Mouse (Mus musculus) hindbrain, postnatal 0 days (tissue): ENCODE data around the gene Kmt2c. TPM values are rescaled to one million over a fixed set of nuclear protein-coding genes. Genes with fewer than 3 reads are reported as not detected.
"Not testable (repeated sequence)": the region's sequence is repeated elsewhere in the genome, so short reads cannot be mapped to it uniquely, and the experiment has no call there.

Experiments
- ATAC-seq: fragments of 200-750 bp; cut with Nextera tagmentation; 2 replicates; pipeline ENCODE4 v1.8.0; 2017; ENCODE audit warnings: mild to moderate bottlenecking, moderate TSS enrichment, moderate library complexity
- DNase-seq: peaks from one replicate; pipeline ENCODE4 v3.0.0-alpha.2; 2015; ENCODE audit warnings: low spot score
- H3K27ac ChIP-seq: fragments of 300-500 bp; sonication (generic); 2 replicates; pipeline ENCODE4 v1.5.1; 2014; ENCODE audit warnings: mild to moderate bottlenecking
- H3K27me3 ChIP-seq: fragments of 300-500 bp; sonication (generic); 2 replicates; pipeline ENCODE4 v1.6.1; 2014; ENCODE audit warnings: low read length, mixed read lengths; ENCODE audit not compliant: insufficient read depth
- H3K36me3 ChIP-seq: fragments of 300-500 bp; sonication (generic); 2 replicates; pipeline ENCODE4 v1.6.1; 2014; ENCODE audit warnings: low read length, mixed read lengths; ENCODE audit not compliant: insufficient read depth
- H3K4me1 ChIP-seq: fragments of 300-500 bp; sonication (generic); 2 replicates; pipeline ENCODE4 v1.6.1; 2014; ENCODE audit warnings: antibody characterized with exemption, low read length, mixed read lengths; ENCODE audit not compliant: insufficient read depth
- H3K4me2 ChIP-seq: fragments of 300-500 bp; sonication (generic); 2 replicates; pipeline ENCODE4 v1.6.1; 2014; ENCODE audit warnings: low read depth, mild to moderate bottlenecking, low read length, moderate library complexity, mixed read lengths
- H3K4me3 ChIP-seq: fragments of 300-500 bp; sonication (generic); 2 replicates; pipeline ENCODE4 v1.5.1; 2014; ENCODE audit warnings: low read length
- H3K9ac ChIP-seq: fragments of 300-500 bp; sonication (generic); replicated peaks from 2 replicates; pipeline ENCODE4 v1.6.1; 2014; ENCODE audit warnings: mild to moderate bottlenecking, low read length, moderate library complexity, mixed read lengths
- H3K9me3 ChIP-seq: fragments of 300-500 bp; sonication (generic); 2 replicates; pipeline ENCODE4 v1.6.1; 2016; ENCODE audit warnings: low read length, mixed read lengths
- CTCF ChIP-seq: IDR thresholded peaks from 2 replicates; pipeline ENCODE4 v1.5.1; 2016; ENCODE audit warnings: antibody characterized with exemption, control low read depth, low read depth
- WGBS: fragments of 180-500 bp; shearing (Covaris S2); extraction: QIAGEN DNeasy Blood & Tissue Kit; methylation state at CpG from one replicate; pipeline ENCODE4 v1.1.7; 2014; 5-methylcytosine and 5-hydroxymethylcytosine counted together
- polyA plus RNA-seq: library from polyadenylated mRNA; unstranded; fragments of >200 nt; fragmentation: Nextera tagmentation; extraction: Ambion mirVana; gene quantifications from 2 replicates; pipeline ENCODE4 v1.2.1, GENCODE M21; 2015
- total RNA-seq: library from RNA; depleted of rRNA; stranded (reverse); fragments of >200 nt; gene quantifications from 2 replicates; pipeline ENCODE4 v1.2.3, GENCODE M21; 2014; rRNA removed

Gene Kmt2c
- total and polyA plus RNA-seq, 2 experiments from 2014 or later = 10.8 to 46.5 TPM

DNA sequence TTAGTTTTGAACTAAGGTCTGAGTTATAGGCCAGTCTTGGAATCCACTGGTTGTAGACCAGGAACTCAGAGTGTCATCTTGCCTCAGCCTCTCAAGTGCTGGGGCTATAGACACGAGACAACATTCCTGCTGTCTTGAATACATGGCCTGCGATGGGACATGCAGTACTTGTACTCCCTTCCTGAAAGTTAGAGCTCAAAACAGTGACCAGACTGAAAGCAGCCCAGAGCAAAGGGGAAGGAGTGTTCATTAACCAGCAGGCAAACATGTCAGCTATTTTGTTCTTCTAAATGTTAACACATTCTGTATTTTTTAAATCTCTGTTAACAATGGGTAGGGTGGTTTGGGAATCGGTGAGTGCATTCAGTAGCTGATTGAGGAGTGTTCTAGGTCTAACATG is 251.5 kb downstream of the Kmt2c start:
- peaks cover 20% of the 10 kb centered on the region for H3K36me3 ChIP-seq
- H3K4me3 ChIP-seq = no peak overlapping the region
- H3K27ac ChIP-seq = no peak overlapping the region
- H3K27me3 ChIP-seq = no peaks in the 10 kb centered on the region
- H3K9me3 ChIP-seq = no peaks in the 10 kb centered on the region
- TF ChIP-seq CTCF = no peak
- H3K4me1 ChIP-seq = no peaks in the 10 kb centered on the region
- no peak for DNase-seq
- H3K4me2 ChIP-seq = no peak overlapping the region
- 85% methylated on average over 3 of the region's 3 CpGs for WGBS
- ATAC-seq = no peak
- H3K9ac ChIP-seq = no peak overlapping the region

GRCm38 (mm10) chr5:25246473-25246865 is 252.1 kb downstream of the Kmt2c start:
- H3K9me3 ChIP-seq = no peaks in the 10 kb centered on the region
- H3K4me3 ChIP-seq = no peak overlapping the region
- peaks cover 15% of the 10 kb centered on the region for H3K36me3 ChIP-seq
- no peaks in the 10 kb centered on the region for H3K4me1 ChIP-seq
- no peaks in the 10 kb centered on the region for H3K27me3 ChIP-seq
- no peak overlapping the region for H3K9ac ChIP-seq
- ATAC-seq = no peak
- no peak for DNase-seq
- WGBS = 80% methylated on average over 1 of the region's 1 CpGs
- H3K27ac ChIP-seq = no peak overlapping the region
- no peak for TF ChIP-seq CTCF
- H3K4me2 ChIP-seq = no peak overlapping the region

DNA sequence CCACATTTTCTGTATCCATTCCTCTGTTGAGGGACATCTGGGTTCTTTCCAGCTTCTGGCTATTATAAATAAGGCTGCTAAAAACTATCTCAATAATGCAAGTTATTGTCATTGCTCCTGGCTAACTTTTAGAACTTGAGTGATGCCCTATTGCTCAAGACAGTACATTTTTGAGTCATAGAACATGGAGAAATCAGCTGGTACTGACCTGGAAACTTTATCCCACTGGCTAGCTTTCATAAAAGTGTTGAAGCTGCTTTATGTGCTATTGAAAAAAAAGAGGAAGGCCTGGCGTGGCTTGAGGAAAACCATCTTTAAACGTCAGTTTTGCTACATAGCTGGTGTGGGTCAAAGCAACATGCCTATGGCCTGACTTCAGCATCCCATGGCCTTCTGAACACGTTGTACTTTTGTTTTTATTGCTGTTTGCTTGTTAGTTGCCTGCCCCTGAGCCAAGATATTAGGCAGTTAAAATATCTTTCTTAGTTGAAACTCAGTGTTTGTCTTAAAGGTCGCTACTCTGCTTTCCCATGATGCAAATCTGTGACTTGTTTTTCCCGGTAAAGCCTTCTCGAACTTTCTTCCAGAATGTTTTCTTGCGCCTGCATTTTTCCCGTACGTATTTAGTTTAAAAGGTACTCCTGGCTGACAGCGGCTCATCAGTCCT is 252.6 kb downstream of the Kmt2c start:
- Histone ChIP-seq H3K4me2 (no peak overlapping the region), H3K9me3 (no peaks in the 10 kb centered on the region), H3K9ac (no peak overlapping the region), H3K27ac (no peak overlapping the region), H3K4me3 (no peak overlapping the region), H3K27me3 (no peaks in the 10 kb centered on the region), H3K36me3 (peaks cover 10% of the 10 kb centered on the region), H3K4me1 (no peaks in the 10 kb centered on the region)
- no peak for TF ChIP-seq CTCF
- 89% methylated on average over 10 of the region's 10 CpGs for WGBS
- DNase-seq (no peak), ATAC-seq (no peak)

GRCm38 (mm10) chr5:25243101-25243500 is 255.5 kb downstream of the Kmt2c start:
- WGBS = 91% methylated on average over 6 of the region's 6 CpGs
- TF ChIP-seq CTCF = no peak
- Histone ChIP-seq H3K27ac (no peak overlapping the region), H3K27me3 (no peaks in the 10 kb centered on the region), H3K4me3 (no peak overlapping the region), H3K4me2 (no peak overlapping the region), H3K4me1 (no peaks in the 10 kb centered on the region), H3K9me3 (no peaks in the 10 kb centered on the region), H3K9ac (no peak overlapping the region), H3K36me3 (no peaks in the 10 kb centered on the region)
- ATAC-seq (no peak), DNase-seq (no peak)

- peak overlapping the region; percentile 75; the same call in 1 of the 2 replicates for H3K4me2 ChIP-seq
- H3K9me3 ChIP-seq, H3K4me3 ChIP-seq, H3K4me1 ChIP-seq, ATAC-seq, H3K9ac ChIP-seq, H3K27me3 ChIP-seq, H3K27ac ChIP-seq, H3K36me3 ChIP-seq, DNase-seq: not testable (repeated sequence)
- 81% methylated on average over 1 of the region's 1 CpGs for WGBS
These were observed 274.2 kb downstream of the Kmt2c start for GRCm38 (mm10) chr5:25224377-25224776.

DNA sequence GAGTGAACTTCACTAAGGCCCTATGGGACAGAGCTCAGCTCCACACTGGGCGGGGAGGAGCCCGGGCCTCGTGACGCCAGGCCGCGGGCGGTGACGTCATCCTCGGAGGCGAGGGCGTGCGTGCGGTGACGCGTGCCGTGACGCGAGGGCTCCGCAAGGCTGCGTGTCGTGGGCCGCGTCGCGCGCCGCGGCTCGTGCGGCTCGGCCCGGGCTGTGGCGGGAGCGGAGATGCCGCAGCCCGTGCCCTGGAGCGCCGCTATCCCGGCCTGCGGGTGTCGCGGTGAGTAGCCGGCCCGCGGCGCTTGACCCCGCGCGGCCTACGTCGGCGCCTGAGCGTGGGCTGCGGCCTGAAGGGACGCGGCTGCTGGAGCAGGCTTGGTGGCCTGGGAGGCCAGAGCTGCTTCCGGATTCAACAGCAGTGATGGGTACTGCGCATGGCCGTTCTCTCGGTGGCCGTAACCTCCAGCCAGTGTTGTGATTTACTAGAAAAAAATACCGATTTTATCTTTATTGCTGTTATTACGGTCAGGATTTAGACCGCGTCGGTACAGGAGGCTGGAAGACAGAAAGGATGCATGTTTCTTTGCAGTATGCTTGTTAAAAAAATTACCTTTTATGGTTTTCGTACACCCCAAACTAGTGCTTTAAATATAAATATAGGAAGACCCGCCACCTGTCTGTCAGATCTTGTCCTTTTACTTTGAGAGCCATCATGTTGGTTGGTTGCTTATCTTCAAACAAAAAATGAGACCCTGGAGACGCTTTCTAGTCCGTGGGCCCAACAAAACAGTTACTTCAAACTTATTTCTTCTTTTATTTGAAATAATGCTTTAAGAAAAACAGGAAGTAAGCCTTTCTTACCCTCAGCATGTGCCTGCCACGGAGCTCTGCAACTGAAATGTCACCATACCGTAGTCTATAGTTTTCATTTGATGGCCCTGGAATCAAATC is 275.6 kb downstream of the Kmt2c start, which contains the start of gene E130116L18Rik:
TSS of gene E130116L18Rik (minus strand) at position 402 of the 951 bp plus-strand sequence.
- DNase-seq (peak; percentile 94), ATAC-seq (peak; percentile 99)
- no peaks in the 10 kb centered on the region for H3K36me3 ChIP-seq
- H3K9ac ChIP-seq = peak within 1 kb of the TSS; percentile 66
- peak within 1 kb of the TSS; percentile 85 for H3K27ac ChIP-seq
- peak within 1 kb of the TSS; percentile 75 for H3K4me2 ChIP-seq
- WGBS = 4% methylated on average over 72 of the region's 72 CpGs
- peak within 1 kb of the TSS; percentile 47 for H3K4me3 ChIP-seq
- peaks cover 8% of the 10 kb centered on the region; the same call in 1 of the 2 replicates for H3K4me1 ChIP-seq
- no peaks in the 10 kb centered on the region for H3K9me3 ChIP-seq
- TF ChIP-seq CTCF = no peak
- H3K27me3 ChIP-seq = no peaks in the 10 kb centered on the region

Other genes with a start within 250 kb of the Kmt2c start
- gene Cct8l1, start 17.3 kb upstream of the Kmt2c start, total RNA-seq = not detected in 2 replicates
- gene Cct8l1, start 17.3 kb upstream of the Kmt2c start, polyA plus RNA-seq = not detected in 2 replicates
- gene Xrcc2, start 207.0 kb upstream of the Kmt2c start, total RNA-seq = 13.4 and 23.2 TPM in 2 replicates
- 5.5 and 5.7 TPM in 2 replicates for gene Xrcc2, start 207.0 kb upstream of the Kmt2c start, polyA plus RNA-seq